Mouse (Mus musculus) cerebellum, postnatal 36 days (tissue): ENCODE measurements around the gene Olfr1418.

ENCODE experiments used
- DNase-seq, 2 experiments: peaks; one replicate each; pipeline ENCODE4 v3.0.0; 2021 to 2022; ENCODE audit warnings: mixed read lengths in 2 of 2

Gene Olfr1418

DNA sequence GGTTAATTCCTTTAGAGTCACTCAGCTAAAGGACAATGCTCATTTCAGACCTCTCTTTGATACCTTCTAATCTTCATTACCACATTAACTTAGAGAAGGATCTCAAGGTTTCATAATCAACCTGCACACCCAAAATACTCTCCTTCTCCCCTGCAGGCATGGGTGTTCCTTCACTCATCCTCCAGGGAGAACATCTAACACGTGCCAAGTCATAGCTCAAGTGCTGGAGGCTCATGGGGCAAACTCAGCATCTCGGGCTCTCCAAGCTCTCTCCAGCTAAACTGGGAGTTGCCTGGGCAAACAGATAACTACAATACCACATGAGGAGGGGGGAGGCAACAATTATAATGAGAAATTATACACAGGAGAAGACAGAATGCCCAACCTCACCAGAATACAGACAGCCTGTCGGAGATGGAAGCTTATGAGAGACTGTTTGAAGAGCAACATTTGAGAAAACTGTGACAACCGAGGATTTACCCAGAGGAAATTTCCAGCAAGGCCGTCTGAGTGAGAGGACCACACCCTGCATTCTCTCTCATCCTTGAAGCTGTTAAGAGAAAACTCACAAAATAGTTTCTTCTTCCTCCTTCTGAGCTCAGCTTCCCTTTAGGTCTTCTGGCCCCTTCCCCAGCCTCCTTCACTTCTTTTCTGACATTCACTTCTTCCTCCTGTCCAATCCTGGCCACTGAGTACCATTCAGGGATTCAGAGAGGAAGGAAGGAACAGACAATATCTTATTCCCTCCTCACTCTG lies 50.7 kb downstream of the Olfr1418 start:
- DNase-seq: no peak

DNA sequence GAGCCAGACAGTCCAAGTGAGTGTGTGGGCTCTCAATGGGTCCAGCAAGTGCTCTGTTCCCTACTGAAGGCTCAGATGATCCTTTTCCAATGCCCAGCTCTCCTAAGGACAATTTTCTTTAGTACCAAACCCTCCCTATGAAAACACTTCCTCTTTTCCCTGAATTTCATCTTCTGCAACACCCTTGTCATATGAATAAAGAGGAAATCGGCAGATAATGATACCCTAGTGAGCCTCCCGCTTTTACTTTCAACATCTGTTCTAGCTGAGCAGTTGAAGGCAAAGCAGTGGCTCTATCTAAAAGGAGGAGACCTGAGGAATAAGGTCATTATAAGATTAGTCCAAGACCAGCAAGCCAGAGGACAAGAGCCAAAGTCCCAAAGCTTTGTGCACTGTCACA lies 52.4 kb downstream of the Olfr1418 start:
- no peak for DNase-seq

DNA sequence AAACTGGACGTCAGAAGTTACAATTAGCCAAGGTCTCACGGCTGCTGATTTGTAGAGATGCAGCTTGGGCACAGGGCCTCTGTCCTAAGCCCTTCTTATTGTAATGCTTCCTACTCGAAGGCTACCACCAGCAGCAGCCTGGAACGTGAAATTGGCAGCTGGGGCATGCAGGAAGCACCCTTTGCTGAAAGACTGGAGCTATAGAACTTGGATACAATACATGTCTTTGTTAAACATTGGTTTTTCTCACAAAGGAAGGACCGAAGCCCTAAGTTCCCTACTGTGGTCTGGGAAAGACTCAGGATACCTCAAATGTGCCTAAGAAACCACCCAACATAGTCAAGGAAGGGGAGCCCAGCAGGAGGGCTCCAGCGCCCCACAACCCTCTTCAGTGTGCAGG lies 53.0 kb downstream of the Olfr1418 start:
- DNase-seq: no peak

DNA sequence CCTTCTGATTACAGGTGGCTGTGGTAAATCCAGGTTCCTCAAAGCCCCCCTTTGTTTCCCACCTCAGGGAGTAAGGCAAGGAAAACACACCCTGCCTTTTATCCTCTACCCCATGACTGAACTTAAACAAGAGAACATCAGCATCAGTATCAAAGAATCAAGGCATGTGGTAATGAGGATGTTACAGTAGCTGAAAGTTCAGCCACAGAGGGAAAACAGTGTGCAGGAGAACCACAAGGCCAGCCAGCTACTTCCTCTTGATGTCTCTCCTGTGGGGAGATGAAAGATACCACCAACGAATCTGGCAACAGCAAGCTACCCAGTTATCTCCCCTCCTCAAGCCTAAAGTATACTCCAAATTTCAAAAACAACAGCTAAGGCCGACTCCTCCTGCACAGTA lies 53.6 kb downstream of the Olfr1418 start:
- DNase-seq: no peak

DNA sequence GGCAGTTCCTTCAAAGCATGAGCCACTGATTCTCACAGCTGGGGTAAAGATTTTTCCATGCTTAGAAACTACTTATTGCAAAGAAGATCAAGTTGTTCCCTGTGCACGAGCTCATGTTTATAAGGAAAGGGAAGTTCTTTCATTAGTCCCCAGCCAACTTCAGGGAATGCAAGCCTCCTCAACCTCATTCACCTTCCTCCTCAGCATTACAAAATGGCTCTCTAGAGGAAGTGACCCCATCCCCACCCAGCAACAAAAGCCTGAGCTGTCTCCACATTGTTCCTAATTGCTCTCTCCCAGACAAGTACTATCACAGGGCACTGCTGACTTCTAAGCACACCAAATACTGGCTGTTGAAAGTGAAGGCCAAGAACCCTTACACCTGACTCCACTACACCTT lies 56.4 kb downstream of the Olfr1418 start:
- DNase-seq: no peak
